ENCODE assay signal across 8 mouse cellular contexts in the genomic region with DNA sequence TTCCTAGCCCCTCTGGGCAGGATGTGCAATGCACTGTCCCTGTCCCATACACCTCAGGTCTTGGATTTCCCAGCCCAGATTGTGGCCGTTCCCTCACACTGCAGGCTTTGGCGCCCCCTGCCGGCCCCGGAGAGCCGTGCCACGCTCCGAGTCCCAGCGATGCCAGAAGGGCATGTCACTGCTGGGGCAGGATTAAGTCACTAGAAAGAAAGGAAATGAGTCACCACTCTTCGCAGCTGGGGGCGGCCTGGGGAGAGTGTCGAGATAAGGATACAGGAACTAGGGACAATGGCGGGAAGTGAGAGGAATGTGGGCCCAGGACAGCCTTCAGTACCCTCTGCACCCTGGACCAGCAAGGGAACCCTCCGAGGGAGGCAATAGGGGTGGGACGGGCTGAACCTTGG. TPM values are rescaled to one million over a fixed set of nuclear protein-coding genes. Genes with fewer than 3 reads are reported as not detected.
DNase-seq lines count a peak whose midpoint lies in the region; ATAC-seq and TF ChIP-seq lines count a peak whose summit lies in the region.

No protein-coding gene starts in this region.

- H3K9ac ChIP-seq in ES-Bruce4 (ENCODE audit: low read depth, poor library complexity, severe bottlenecking) = no peak overlapping the region
- H3K9ac ChIP-seq in forebrain, embryonic 15.5 days (replicated peaks) = no peak overlapping the region
- H3K9ac ChIP-seq in neural tube, embryonic 14.5 days (replicated peaks; ENCODE audit: low read depth, low read length) = no peak overlapping the region

- H3K27ac ChIP-seq in ES-Bruce4 (ENCODE audit: insufficient read depth, low read length) = no peak overlapping the region
- H3K27ac ChIP-seq in forebrain, embryonic 15.5 days (replicated peaks) = no peak overlapping the region
- H3K27ac ChIP-seq in neural tube, embryonic 14.5 days (ENCODE audit: low read depth, low read length) = no peak overlapping the region

- 0 out of 2 replicates have a peak, but pooled peaks cover 2% of the 10 kb centered on the region for H3K9me3 ChIP-seq in ES-Bruce4 (replicated peaks; ENCODE audit: control insufficient read depth, insufficient read depth, low read length, poor library complexity, severe bottlenecking)
- no peaks in the 10 kb centered on the region for H3K9me3 ChIP-seq in forebrain, embryonic 15.5 days
- H3K9me3 ChIP-seq in neural tube, embryonic 14.5 days (ENCODE audit: control insufficient read depth, low read length) = no peaks in the 10 kb centered on the region

- no peaks in the 10 kb centered on the region for H3K4me1 ChIP-seq in ES-Bruce4 (ENCODE audit: control insufficient read depth, insufficient read depth, low read length)
- H3K4me1 ChIP-seq in forebrain, embryonic 15.5 days = no peaks in the 10 kb centered on the region
- H3K4me1 ChIP-seq in neural tube, embryonic 14.5 days (ENCODE audit: control insufficient read depth, insufficient read depth, low read length) = no peaks in the 10 kb centered on the region

- peak; percentile 95 for TF ChIP-seq CTCF in ES-Bruce4 (IDR thresholded peaks at IDR 0.05; ENCODE audit: low read depth, low read length)

- no peak overlapping the region for H3K4me3 ChIP-seq in ES-Bruce4 (ENCODE audit: low read depth, low read length)
- H3K4me3 ChIP-seq in forebrain, embryonic 15.5 days = no peak overlapping the region
- no peak overlapping the region for H3K4me3 ChIP-seq in neural tube, embryonic 14.5 days (ENCODE audit: low read depth, low read length)

- no peaks in the 10 kb centered on the region for H3K36me3 ChIP-seq in ES-Bruce4 (ENCODE audit: control insufficient read depth, insufficient read depth, low read length, poor library complexity, severe bottlenecking)
- no peaks in the 10 kb centered on the region for H3K36me3 ChIP-seq in forebrain, embryonic 15.5 days
- no peaks in the 10 kb centered on the region for H3K36me3 ChIP-seq in neural tube, embryonic 14.5 days (ENCODE audit: control insufficient read depth, insufficient read depth, low read length)

- no peak for TF ChIP-seq POLR2A in ES-Bruce4 (IDR thresholded peaks at IDR 0.05; ENCODE audit: insufficient read depth, low read length)

- no peaks in the 10 kb centered on the region for H3K27me3 ChIP-seq in ES-Bruce4 (ENCODE audit: control insufficient read depth, insufficient read depth, low read length, poor library complexity, severe bottlenecking)
- H3K27me3 ChIP-seq in forebrain, embryonic 15.5 days = no peaks in the 10 kb centered on the region
- no peaks in the 10 kb centered on the region for H3K27me3 ChIP-seq in neural tube, embryonic 14.5 days (ENCODE audit: control insufficient read depth, insufficient read depth, low read length)

- intact Hi-C loops in heart, postnatal 25 days (cut with DNase I) = loop anchor here (5.0 to 10.0 kb wide), 2 partner anchors 67 to 359 kb away; a partner anchor contains a TSS

- no peak for TF ChIP-seq EP300 in ES-Bruce4 (IDR thresholded peaks at IDR 0.05; ENCODE audit: insufficient read depth, low read depth, low read length)

- ATAC-seq in cerebellum, adult (ENCODE audit: insufficient number of reproducible peaks, low FRiP score, low TSS enrichment) = peak; percentile 72; the same call in 1 of the 2 replicates
- ATAC-seq in forebrain, embryonic 15.5 days (replicated peaks) = peak; percentile 78
- peak; percentile 70; the same call in 1 of the 2 replicates for ATAC-seq in neural tube, embryonic 14.5 days (ENCODE audit: low read depth)

- WGBS in forebrain, embryonic 15.5 days = 12% methylated on average over 14 of the region's 14 CpGs
- 12% methylated on average over 14 of the region's 14 CpGs for WGBS in neural tube, embryonic 14.5 days

- DNase-seq in heart, postnatal 25 days (ENCODE audit: low spot score) = peak; percentile 96
- peak; percentile 76 to 92 for DNase-seq in layer of hippocampus, adult 18-20 months (ENCODE audit: low spot score in 2 of 2)
- peak; percentile 93 to 95 for DNase-seq in lung, adult 18-20 months
- DNase-seq in testis, postnatal 10 days (ENCODE audit: low spot score) = peak; percentile 97

- H3K4me2 ChIP-seq in forebrain, embryonic 15.5 days (replicated peaks) = no peak overlapping the region
- no peak overlapping the region for H3K4me2 ChIP-seq in neural tube, embryonic 14.5 days (ENCODE audit: low read depth, low read length)

RNA-seq across cellular contexts. Expression of a gene that starts 40.5 kb away (rescaled TPM):
- 188 and 195 TPM in 2 replicates for polyA plus RNA-seq in ES-Bruce4 (2011; ENCODE audit: insufficient read depth, insufficient read length, low read depth, missing spikeins)
- 438 and 470 TPM in 2 replicates for polyA plus RNA-seq in forebrain, embryonic 15.5 days (2015; fragmentation: Nextera tagmentation; extraction: Ambion mirVana)
- 10 to 100 TPM; 13.4 to 17.8 TPM for total RNA-seq in heart, postnatal 25 days (2021)
- 10 to 100 TPM; 78.1 to 80.3 TPM for total RNA-seq in layer of hippocampus, adult 18-20 months (2021)
- 684 and 720 TPM in 2 replicates for polyA plus RNA-seq in neural tube, embryonic 14.5 days (2014; fragmentation: Nextera tagmentation; extraction: Ambion mirVana)
